Comparison of ENCODE assay signal across 19 mouse cellular contexts in genomic region chr14:29433716-29434115, GRCm38 (mm10).
DNase-seq lines count a peak whose midpoint lies in the region; ATAC-seq lines count a peak whose summit lies in the region.
"Had no signal": no experiment of that assay in that cellular context is flagged by ENCODE, and none has a peak within 500 bp of the region (broad histone marks: within the 10 kb centered on the region; RNA-seq: fewer than 3 reads in every experiment).

No protein-coding gene starts in this region.

- peak; percentile 49 to 56 for DNase-seq in cerebellum, postnatal 10 days
- no peak for DNase-seq in cerebellum, adult 11-12 months
- no peak for DNase-seq in hindbrain, embryonic 14.5 days (ENCODE audit: low spot score)
- DNase-seq in hindbrain, embryonic 11.5 days (ENCODE audit: low spot score) = no peak
- DNase-seq in c-Kit-positive CD71-positive TER-119-positive erythroid progenitor cells, embryonic 14.5 days (ENCODE audit: low spot score) = no peak
- DNase-seq: embryo, embryonic 11 days; gastrocnemius, adult 2 months; gastrocnemius, postnatal 25 days; heart, postnatal 10 days; heart, postnatal 4 days; kidney, adult 18-20 months; kidney, postnatal 10 days had no signal

- H3K27me3 ChIP-seq in forebrain, embryonic 15.5 days = no peaks in the 10 kb centered on the region
- no peaks in the 10 kb centered on the region for H3K27me3 ChIP-seq in forebrain, embryonic 12.5 days
- H3K27me3 ChIP-seq in hindbrain, embryonic 14.5 days (ENCODE audit: control insufficient read depth, insufficient read depth, low read length) = no peaks in the 10 kb centered on the region
- H3K27me3 ChIP-seq in hindbrain, embryonic 11.5 days (ENCODE audit: control insufficient read depth, insufficient read depth, low read length) = no peaks in the 10 kb centered on the region
- H3K27me3 ChIP-seq: embryonic facial prominence, embryonic 15.5 days; intestine, embryonic 15.5 days had no signal

- H3K4me1 ChIP-seq in forebrain, embryonic 15.5 days = peaks cover 6% of the 10 kb centered on the region; the same call in 1 of the 2 replicates
- H3K4me1 ChIP-seq in forebrain, embryonic 12.5 days = peaks cover 3% of the 10 kb centered on the region; the same call in 1 of the 2 replicates
- H3K4me1 ChIP-seq in hindbrain, embryonic 14.5 days (replicated peaks; ENCODE audit: control insufficient read depth, insufficient read depth, low read length) = peaks cover 6% of the 10 kb centered on the region; the same call in 1 of the 2 replicates
- H3K4me1 ChIP-seq in hindbrain, embryonic 11.5 days (replicated peaks; ENCODE audit: control insufficient read depth, insufficient read depth, low read length) = no peaks in the 10 kb centered on the region
- H3K4me1 ChIP-seq: intestine, embryonic 15.5 days had no signal

- 46% methylated on average over 3 of the region's 3 CpGs for WGBS in forebrain, embryonic 15.5 days
- 69% methylated on average over 3 of the region's 3 CpGs for WGBS in forebrain, embryonic 12.5 days
- 62% methylated on average over 3 of the region's 3 CpGs for WGBS in hindbrain, embryonic 14.5 days
- WGBS in hindbrain, embryonic 11.5 days = 73% methylated on average over 3 of the region's 3 CpGs

- no peaks in the 10 kb centered on the region for H3K36me3 ChIP-seq in forebrain, embryonic 15.5 days
- H3K36me3 ChIP-seq in forebrain, embryonic 12.5 days (replicated peaks) = no peaks in the 10 kb centered on the region
- no peaks in the 10 kb centered on the region for H3K36me3 ChIP-seq in hindbrain, embryonic 14.5 days (replicated peaks; ENCODE audit: control insufficient read depth, insufficient read depth)
- H3K36me3 ChIP-seq in hindbrain, embryonic 11.5 days (ENCODE audit: control insufficient read depth, insufficient read depth, low read length) = no peaks in the 10 kb centered on the region
- H3K36me3 ChIP-seq: embryonic facial prominence, embryonic 15.5 days; forebrain, embryonic 10.5 days; heart, embryonic 10.5 days; intestine, embryonic 15.5 days had no signal

- ATAC-seq in forebrain, embryonic 15.5 days (replicated peaks) = no peak
- no peak for ATAC-seq in forebrain, embryonic 12.5 days (ENCODE audit: low FRiP score)
- no peak for ATAC-seq in hindbrain, embryonic 14.5 days (ENCODE audit: low FRiP score)
- ATAC-seq in hindbrain, embryonic 11.5 days (ENCODE audit: low FRiP score) = no peak
- ATAC-seq: intestine, embryonic 15.5 days had no signal

- H3K9me3 ChIP-seq in forebrain, embryonic 15.5 days = no peaks in the 10 kb centered on the region
- no peaks in the 10 kb centered on the region for H3K9me3 ChIP-seq in forebrain, embryonic 12.5 days
- no peaks in the 10 kb centered on the region for H3K9me3 ChIP-seq in hindbrain, embryonic 14.5 days (ENCODE audit: control insufficient read depth, low read length)
- H3K9me3 ChIP-seq in hindbrain, embryonic 11.5 days (ENCODE audit: control insufficient read depth, low read length) = no peaks in the 10 kb centered on the region
- H3K9me3 ChIP-seq: embryonic facial prominence, embryonic 15.5 days; forebrain, embryonic 10.5 days; heart, embryonic 10.5 days; intestine, embryonic 15.5 days had no signal

- H3K4me2 ChIP-seq in forebrain, embryonic 15.5 days (replicated peaks) = no peak overlapping the region
- no peak overlapping the region for H3K4me2 ChIP-seq in forebrain, embryonic 12.5 days
- H3K4me2 ChIP-seq in hindbrain, embryonic 14.5 days (replicated peaks) = no peak overlapping the region
- no peak overlapping the region for H3K4me2 ChIP-seq in hindbrain, embryonic 11.5 days (replicated peaks; ENCODE audit: low read depth, low read length)
- H3K4me2 ChIP-seq: embryonic facial prominence, embryonic 15.5 days; intestine, embryonic 15.5 days had no signal

- H3K27ac ChIP-seq in forebrain, embryonic 15.5 days (replicated peaks) = 0 out of 2 replicates have a peak overlapping the region, but pooled peaks have one; percentile 8
- H3K27ac ChIP-seq in forebrain, embryonic 12.5 days = no peak overlapping the region
- H3K27ac ChIP-seq in hindbrain, embryonic 14.5 days = 0 out of 2 replicates have a peak overlapping the region, but pooled peaks have one; percentile 5
- H3K27ac ChIP-seq in hindbrain, embryonic 11.5 days (ENCODE audit: low read depth, low read length) = no peak overlapping the region
- H3K27ac ChIP-seq: embryonic facial prominence, embryonic 15.5 days; forebrain, embryonic 10.5 days; gastrocnemius, adult 2 months; heart, embryonic 10.5 days; intestine, embryonic 15.5 days had no signal

- no peak overlapping the region for H3K9ac ChIP-seq in forebrain, embryonic 15.5 days (replicated peaks)
- no peak overlapping the region for H3K9ac ChIP-seq in forebrain, embryonic 12.5 days
- no peak overlapping the region for H3K9ac ChIP-seq in hindbrain, embryonic 14.5 days
- no peak overlapping the region for H3K9ac ChIP-seq in hindbrain, embryonic 11.5 days (ENCODE audit: low read depth, low read length)
- H3K9ac ChIP-seq: embryonic facial prominence, embryonic 15.5 days; intestine, embryonic 15.5 days had no signal

- no peak overlapping the region for H3K4me3 ChIP-seq in forebrain, embryonic 15.5 days
- no peak overlapping the region for H3K4me3 ChIP-seq in forebrain, embryonic 12.5 days (replicated peaks)
- no peak overlapping the region for H3K4me3 ChIP-seq in hindbrain, embryonic 14.5 days (replicated peaks; ENCODE audit: low read length)
- no peak overlapping the region for H3K4me3 ChIP-seq in hindbrain, embryonic 11.5 days (ENCODE audit: low read depth, low read length)
- H3K4me3 ChIP-seq: embryonic facial prominence, embryonic 15.5 days; erythroblast, embryonic 14.5 days; forebrain, embryonic 10.5 days; gastrocnemius, adult 2 months; heart, embryonic 10.5 days; intestine, embryonic 15.5 days had no signal

Comparison
In these comparisons a context has a peak if more than half of its experiments do, and no peak if none do; other contexts are left out.
1. DNase-seq: peak in cerebellum, postnatal 10 days (2 of 2); none in cerebellum, adult 11-12 months (single experiment), hindbrain, embryonic 14.5 days (single experiment), hindbrain, embryonic 11.5 days (single experiment) and c-Kit-positive CD71-positive TER-119-positive erythroid progenitor cells, embryonic 14.5 days (single experiment).
2. H3K27ac ChIP-seq: peak in forebrain, embryonic 15.5 days (single experiment) and hindbrain, embryonic 14.5 days (single experiment); none in forebrain, embryonic 12.5 days (single experiment) and hindbrain, embryonic 11.5 days (single experiment).